Mouse (Mus musculus) testis, adult 2 months (tissue): ENCODE measurements around the gene Mip. TPM values are rescaled to one million over a fixed set of nuclear protein-coding genes. Genes with fewer than 3 reads are reported as not detected.
"Not testable (repeated sequence)": the region's sequence is repeated elsewhere in the genome, so short reads cannot be mapped to it uniquely, and the experiment has no call there.

Source experiments
- H3K27ac ChIP-seq: fragments of 200-500 bp; 2 replicates; pipeline ENCODE4 v1.5.1; 2012; ENCODE audit warnings: low read depth, low read length; ENCODE audit not compliant: control insufficient read depth, insufficient read depth
- H3K27me3 ChIP-seq: fragments of 200-500 bp; 2 replicates; pipeline ENCODE4 v1.6.1; 2012; ENCODE audit warnings: mild to moderate bottlenecking, low read length, moderate library complexity; ENCODE audit not compliant: control insufficient read depth, insufficient read depth
- H3K36me3 ChIP-seq: fragments of 200-500 bp; 2 replicates; pipeline ENCODE4 v1.6.1; 2012; ENCODE audit warnings: mild to moderate bottlenecking, low read length; ENCODE audit not compliant: control insufficient read depth, insufficient read depth
- H3K4me1 ChIP-seq: fragments of 200-500 bp; 2 replicates; pipeline ENCODE4 v1.6.1; 2012; ENCODE audit warnings: low read length; ENCODE audit not compliant: control insufficient read depth, insufficient read depth
- H3K4me3 ChIP-seq: fragments of 200-500 bp; 2 replicates; pipeline ENCODE4 v1.5.1; 2012; ENCODE audit warnings: low read depth, mild to moderate bottlenecking, low read length, moderate library complexity, mixed read lengths; ENCODE audit not compliant: control insufficient read depth
- CTCF ChIP-seq: fragments of 200-500 bp; IDR thresholded peaks from 2 replicates; pipeline ENCODE4 v1.5.1; 2012; ENCODE audit warnings: low read depth, mild to moderate bottlenecking, inconsistent platforms, low read length, moderate library complexity; ENCODE audit not compliant: control insufficient read depth, insufficient read depth, insufficient replicate concordance
- POLR2A ChIP-seq: fragments of 200-500 bp; IDR thresholded peaks from 2 replicates; pipeline ENCODE4 v1.6.1; 2012; ENCODE audit warnings: low read depth, mild to moderate bottlenecking, inconsistent platforms, low read length, moderate library complexity; ENCODE audit not compliant: control insufficient read depth
- polyA plus RNA-seq: library from polyadenylated mRNA; depleted of rRNA; stranded (reverse); fragments of >200 nt; gene quantifications from 2 replicates; pipeline ENCODE4 v1.2.3, GENCODE M21; 2012

The Mip gene
- polyA plus RNA-seq, 1 experiment, result not detected

- Histone ChIP-seq H3K4me3 (no peak overlapping the region), H3K36me3 (no peaks in the 10 kb centered on the region; the same call in 1 of the 2 replicates), H3K4me1 (no peaks in the 10 kb centered on the region), H3K27ac (no peak overlapping the region), H3K27me3 (no peaks in the 10 kb centered on the region)
- TF ChIP-seq CTCF (no peak), POLR2A (no peak)
Observed at GRCm38 (mm10) chr10:128256328-128256727, 30.7 kb downstream of the Mip start.

GRCm38 (mm10) chr10:128258953-128259352, 33.3 kb downstream of the Mip start:
- Histone ChIP-seq H3K4me3 (no peak overlapping the region), H3K36me3 (no peaks in the 10 kb centered on the region), H3K4me1 (peaks cover 4% of the 10 kb centered on the region), H3K27me3 (no peaks in the 10 kb centered on the region), H3K27ac (no peak overlapping the region)
- no peak for TF ChIP-seq POLR2A
- no peak for TF ChIP-seq CTCF

GRCm38 (mm10) chr10:128259946-128260345, 34.3 kb downstream of the Mip start:
- Histone ChIP-seq H3K27ac (no peak overlapping the region), H3K4me3 (no peak overlapping the region), H3K4me1 (peaks cover 4% of the 10 kb centered on the region), H3K36me3 (no peaks in the 10 kb centered on the region), H3K27me3 (no peaks in the 10 kb centered on the region)
- TF ChIP-seq CTCF (no peak), POLR2A (no peak)

GRCm38 (mm10) chr10:128260376-128260775, 34.7 kb downstream of the Mip start:
- not testable (repeated sequence) for H3K36me3 ChIP-seq, H3K27ac ChIP-seq, H3K4me3 ChIP-seq, H3K4me1 ChIP-seq, H3K27me3 ChIP-seq

- H3K27ac ChIP-seq, result no peak overlapping the region
- TF ChIP-seq POLR2A, result no peak
- TF ChIP-seq CTCF, result no peak
- no peaks in the 10 kb centered on the region for H3K36me3 ChIP-seq
- H3K27me3 ChIP-seq, result no peaks in the 10 kb centered on the region
- H3K4me3 ChIP-seq, result peak overlapping the region; percentile 45
- peaks cover 4% of the 10 kb centered on the region for H3K4me1 ChIP-seq
Observed at GRCm38 (mm10) chr10:128262300-128262699, 36.7 kb downstream of the Mip start.

GRCm38 (mm10) chr10:128263393-128264310, 38.0 kb downstream of the Mip start:
- TF ChIP-seq POLR2A (no peak), CTCF (no peak)

GRCm38 (mm10) chr10:128268371-128268770, 42.7 kb downstream of the Mip start, which contains the start of gene Apof:
Gene Apof (plus strand): TSS chr10:128268671.
- Histone ChIP-seq H3K4me3 (peak within 1 kb of the TSS; percentile 28), H3K36me3 (no peaks in the 10 kb centered on the region), H3K27me3 (no peaks in the 10 kb centered on the region), H3K4me1 (peaks cover 12% of the 10 kb centered on the region), H3K27ac (0 out of 2 replicates have a peak within 1 kb of the TSS, but pooled peaks have one; percentile 32)
- no peak for TF ChIP-seq POLR2A
- TF ChIP-seq CTCF, result no peak

More at GRCm38 (mm10) chr10:128263393-128264310, 38.0 kb downstream of the Mip start:
- Histone ChIP-seq H3K36me3 (no peaks in the 10 kb centered on the region), H3K27ac (no peak overlapping the region), H3K4me1 (peaks cover 4% of the 10 kb centered on the region), H3K27me3 (no peaks in the 10 kb centered on the region), H3K4me3 (no peak overlapping the region)

- peak overlapping the region; percentile 28 for H3K4me3 ChIP-seq
- no peak for TF ChIP-seq POLR2A
- no peak for TF ChIP-seq CTCF
- no peaks in the 10 kb centered on the region for H3K36me3 ChIP-seq
- H3K27me3 ChIP-seq, result no peaks in the 10 kb centered on the region
- 0 out of 2 replicates have a peak overlapping the region, but pooled peaks have one; percentile 32 for H3K27ac ChIP-seq
- H3K4me1 ChIP-seq, result peaks cover 12% of the 10 kb centered on the region
Observed at GRCm38 (mm10) chr10:128269206-128269910, 43.7 kb downstream of the Mip start.
